Mouse (Mus musculus): ENCODE results near the gene Lrrc23.

DNA sequence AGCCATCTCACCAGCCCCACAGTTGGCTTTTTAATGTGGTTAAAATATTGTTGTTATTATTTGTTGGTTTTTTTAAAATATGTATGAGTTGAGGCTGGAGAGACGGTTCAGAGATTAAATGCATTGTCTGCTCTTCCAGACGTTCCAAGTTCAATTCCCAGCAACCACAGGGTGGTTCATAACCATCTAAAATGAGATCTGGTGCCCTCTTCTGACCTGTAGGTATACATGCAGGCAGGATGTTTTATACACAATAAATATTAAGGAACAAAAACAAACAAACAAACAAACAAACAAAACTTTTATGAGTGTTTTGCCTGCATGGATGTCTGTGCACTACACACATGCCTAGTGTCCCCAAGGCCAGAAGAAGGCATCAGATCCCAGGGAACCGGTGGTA lies 23.5 kb upstream of the Lrrc23 start:
- no peak for TF ChIP-seq CTCF (IDR thresholded peaks at IDR 0.05; ENCODE audit: low read depth, low read length)
- no peak for TF ChIP-seq POLR2A (IDR thresholded peaks at IDR 0.05; ENCODE audit: insufficient read depth, low read length)
